Mouse (Mus musculus) brain, embryonic 14.5 days (tissue): ENCODE measurements around the gene Cd200r2.

Experiments used
- CTCF ChIP-seq: fragments of 200-500 bp; IDR thresholded peaks from 2 replicates; pipeline ENCODE4 v1.5.1; 2012; ENCODE audit warnings: inconsistent platforms, mild to moderate bottlenecking, moderate library complexity, borderline replicate concordance; ENCODE audit not compliant: insufficient read depth, insufficient read length; ENCODE audit errors: extremely low read depth
- POLR2A ChIP-seq: fragments of 200-500 bp; IDR thresholded peaks from 2 replicates; pipeline ENCODE4 v1.6.1; 2012; ENCODE audit warnings: mild to moderate bottlenecking, inconsistent platforms, borderline replicate concordance; ENCODE audit not compliant: poor library complexity, insufficient read depth, insufficient read length, severe bottlenecking; ENCODE audit errors: extremely low read depth

- TF ChIP-seq POLR2A (no peak), CTCF (no peak)
Observed at GRCm38 (mm10) chr16:44965428-44965827, 98.5 kb downstream of the Cd200r2 start.
